Mouse (Mus musculus) gastrocnemius, adult 18-20 months (tissue): ENCODE data around the gene Thg1l. TPM values are rescaled to one million over a fixed set of nuclear protein-coding genes. Genes with fewer than 3 reads are reported as not detected.

ENCODE experiments used
- DNase-seq: peaks from one replicate; pipeline ENCODE4 v3.0.0; 2021; ENCODE audit warnings: low spot score
- long read RNA-seq, 2 experiments: library from polyadenylated mRNA; stranded (forward); transcript quantifications; one replicate each; pipeline ENCODE4 v2.0.0; 2021
- total RNA-seq, 2 experiments: library from RNA; stranded (reverse); gene quantifications; 2 replicates each; pipeline ENCODE4 v1.2.3; 2021

The Thg1l gene
- total RNA-seq: 1 to 10 TPM; 3.7 to 3.9 TPM
- long read RNA-seq, experiment 1: 0 reads
- long read RNA-seq, experiment 2: 0 reads

- DNase-seq: peak; percentile 90
These were observed at the start of gene Thg1l for GRCm38 (mm10) chr11:45955127-45955627. Gene Thg1l (minus strand): TSS chr11:45955494.

- DNase-seq: no peak
These were observed 36.8 kb upstream of the Thg1l start for GRCm38 (mm10) chr11:45992087-45992486.

- DNase-seq: no peak
These were observed 36.3 kb upstream of the Thg1l start for GRCm38 (mm10) chr11:45991604-45992003.

- no peak for DNase-seq
These were observed 25.6 kb upstream of the Thg1l start for GRCm38 (mm10) chr11:45980893-45981253.

DNA sequence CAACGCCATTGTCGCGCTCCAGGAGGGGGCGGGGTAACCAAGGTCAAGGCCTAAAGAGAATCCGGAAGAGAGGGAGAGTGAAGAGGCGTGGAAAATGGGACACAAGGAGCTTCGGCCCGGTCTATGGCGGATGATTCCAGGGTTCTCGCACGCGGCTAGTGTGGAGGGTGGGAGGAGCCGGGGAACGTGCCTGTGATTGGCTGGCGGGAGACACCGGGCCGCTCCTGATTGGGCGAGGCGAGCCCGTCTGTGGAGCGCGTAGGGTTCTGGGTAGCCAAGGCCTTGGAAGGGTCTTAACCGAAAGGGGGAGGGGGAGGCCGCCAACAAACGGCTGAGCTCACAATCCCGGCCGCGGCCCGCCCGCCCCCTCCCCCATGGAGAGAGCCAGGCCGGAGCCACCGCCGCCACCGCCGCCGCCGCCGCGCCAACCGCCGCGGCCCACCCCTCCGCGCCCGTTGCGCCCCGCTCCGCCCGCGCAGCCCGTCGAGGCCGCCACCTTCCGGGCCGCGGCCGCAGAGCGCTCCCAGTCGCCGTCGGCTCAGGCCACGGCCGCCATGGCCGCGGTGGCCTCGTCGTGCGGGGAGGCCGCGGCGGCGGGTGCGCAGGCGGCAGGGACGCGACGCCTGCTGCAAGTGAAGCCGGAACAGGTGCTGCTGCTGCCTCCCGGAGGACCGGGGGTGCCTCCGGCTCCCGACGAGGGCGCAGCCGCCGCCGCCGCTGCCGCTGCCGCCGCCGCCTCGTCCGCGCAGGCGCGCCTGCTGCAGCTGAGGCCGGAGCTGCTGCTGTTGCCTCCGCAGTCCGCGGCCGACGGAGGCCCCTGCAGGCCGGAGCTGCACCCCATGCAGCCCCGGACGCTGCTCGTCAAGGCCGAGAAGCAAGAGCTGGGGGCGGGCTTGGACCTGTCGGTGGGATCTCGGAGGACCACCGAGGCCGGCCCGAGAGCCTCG is 24.9 kb upstream of the Thg1l start, which contains the start of gene Sox30:
Gene Sox30, plus strand, starts transcription at position 365 of the 947 bp plus-strand sequence.
- DNase-seq: no peak

GRCm38 (mm10) chr11:45976061-45976460 is 20.8 kb upstream of the Thg1l start:
- DNase-seq: no peak

DNA sequence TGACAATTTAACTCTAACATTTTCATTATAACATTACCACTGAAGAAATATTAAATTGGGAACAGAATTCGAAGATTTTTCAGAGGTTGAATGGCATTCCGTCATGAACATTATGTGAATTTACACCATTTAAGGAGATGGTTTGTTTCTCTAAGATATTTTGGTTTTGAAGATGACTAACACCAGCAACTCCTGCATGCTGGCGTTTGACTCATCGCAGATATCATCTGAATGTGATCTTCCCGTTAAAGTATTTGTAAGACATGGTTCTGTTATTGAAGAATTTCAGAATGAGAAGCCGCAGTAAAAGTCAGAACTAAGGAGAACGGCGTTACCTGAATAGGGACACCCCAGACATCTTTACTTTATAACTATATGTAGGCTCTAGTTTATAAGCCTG is 19.2 kb upstream of the Thg1l start:
- no peak for DNase-seq

DNA sequence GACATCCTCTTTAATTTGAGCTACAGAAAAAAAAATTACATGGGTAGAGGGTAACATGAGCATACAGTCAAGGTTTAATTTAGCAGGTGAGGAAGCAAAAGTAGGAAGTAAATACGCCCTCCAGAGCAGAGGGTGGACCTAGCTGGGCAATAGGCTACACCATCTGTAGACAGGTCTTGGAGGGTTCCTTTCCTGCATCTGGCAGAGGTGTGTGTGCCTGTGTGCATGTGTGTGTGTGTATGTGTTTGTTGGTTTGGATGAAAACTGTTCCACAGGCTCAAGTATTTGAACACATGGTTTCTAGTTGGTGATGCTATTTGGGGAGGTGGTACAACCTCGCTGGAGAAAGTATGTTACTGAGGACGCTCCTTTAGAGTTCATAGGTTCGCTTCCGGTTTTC is 18.3 kb upstream of the Thg1l start:
- no peak for DNase-seq

DNA sequence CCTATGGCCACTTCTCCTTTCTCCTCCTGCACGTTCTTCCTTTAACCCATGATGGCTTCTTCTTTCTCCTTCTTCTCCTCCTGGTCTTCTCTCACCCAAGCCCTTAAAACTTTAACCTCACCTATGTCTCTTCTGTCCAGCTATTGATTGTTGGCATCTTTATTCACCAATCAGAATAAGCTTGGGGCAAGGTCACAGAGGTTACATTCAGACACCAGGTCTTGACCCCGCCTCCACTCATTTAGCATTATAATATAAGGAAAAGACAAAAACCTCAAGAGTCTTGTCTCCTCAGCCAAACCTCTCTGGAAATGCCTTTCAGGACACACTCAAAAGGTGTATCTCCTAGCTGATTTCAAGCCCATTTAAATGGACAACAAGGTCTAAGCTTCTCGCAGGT is 13.2 kb upstream of the Thg1l start:
- no peak for DNase-seq

DNA sequence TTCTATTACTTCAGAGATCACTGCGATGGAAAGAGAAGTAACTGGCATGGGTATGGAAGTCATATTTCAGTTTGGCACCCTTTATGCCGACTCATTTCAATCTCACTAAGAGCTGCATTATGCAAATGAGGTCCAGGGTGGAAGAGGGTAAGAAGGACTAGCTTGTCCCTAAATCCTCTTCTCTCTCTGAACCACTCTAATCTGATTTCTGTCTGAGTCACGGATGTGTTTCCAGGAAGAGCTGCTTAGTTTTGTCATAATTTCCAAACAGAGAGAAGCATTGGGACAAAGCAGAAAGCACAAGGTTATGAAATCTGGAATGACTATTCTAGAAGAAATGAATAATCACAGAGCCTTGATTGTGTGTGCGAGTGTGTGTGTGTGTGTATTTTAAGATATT is 11.6 kb upstream of the Thg1l start:
- no peak for DNase-seq

GRCm38 (mm10) chr11:45960003-45960402 is 4.7 kb upstream of the Thg1l start:
- no peak for DNase-seq

DNA sequence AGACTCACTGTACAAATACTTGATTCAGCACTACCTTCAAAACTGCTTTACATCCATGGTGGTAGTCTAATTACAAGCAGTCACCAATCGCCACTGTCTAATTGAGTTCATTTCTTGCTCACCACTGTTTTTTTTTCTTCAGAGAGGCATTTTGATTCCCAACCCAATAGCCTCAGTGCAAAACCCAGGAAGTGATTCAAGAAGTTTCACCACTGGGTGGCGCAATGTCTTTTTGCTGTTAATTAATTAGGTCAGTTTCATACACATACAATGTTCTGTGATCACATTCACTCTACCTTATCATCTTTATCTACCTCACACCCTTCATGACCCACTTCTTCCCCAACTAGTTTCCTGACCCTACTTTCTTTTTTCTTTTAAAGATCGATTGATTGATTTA is 4.3 kb upstream of the Thg1l start:
- DNase-seq: no peak

DNA sequence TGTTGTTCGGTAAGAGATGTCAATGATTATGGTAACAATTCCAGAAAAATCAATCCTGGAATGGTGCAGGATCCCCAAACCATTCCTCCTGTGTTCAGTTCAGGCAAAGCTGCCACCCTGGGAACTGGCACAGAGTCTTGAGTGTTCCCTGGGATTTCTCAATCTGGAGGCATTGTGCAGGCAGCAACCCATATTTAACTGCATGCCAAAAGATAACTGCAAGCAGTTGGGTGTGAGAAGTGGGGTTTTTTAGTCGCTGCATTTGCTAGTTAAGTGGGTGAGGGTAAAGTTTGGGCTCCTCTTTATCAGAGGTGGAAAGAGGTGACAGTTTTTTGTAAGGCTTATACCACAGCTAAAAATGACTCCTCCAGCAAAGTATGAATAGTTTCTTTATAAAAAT is 7.8 kb downstream of the Thg1l start:
- DNase-seq: no peak

GRCm38 (mm10) chr11:45946796-45947195 is 8.5 kb downstream of the Thg1l start:
- no peak for DNase-seq

- peak; percentile 97 for DNase-seq
These were observed 10.6 kb downstream of the Thg1l start, which contains the start of gene Lsm11 for GRCm38 (mm10) chr11:45944643-45945156. Gene Lsm11 (minus strand): TSS chr11:45944935.

DNA sequence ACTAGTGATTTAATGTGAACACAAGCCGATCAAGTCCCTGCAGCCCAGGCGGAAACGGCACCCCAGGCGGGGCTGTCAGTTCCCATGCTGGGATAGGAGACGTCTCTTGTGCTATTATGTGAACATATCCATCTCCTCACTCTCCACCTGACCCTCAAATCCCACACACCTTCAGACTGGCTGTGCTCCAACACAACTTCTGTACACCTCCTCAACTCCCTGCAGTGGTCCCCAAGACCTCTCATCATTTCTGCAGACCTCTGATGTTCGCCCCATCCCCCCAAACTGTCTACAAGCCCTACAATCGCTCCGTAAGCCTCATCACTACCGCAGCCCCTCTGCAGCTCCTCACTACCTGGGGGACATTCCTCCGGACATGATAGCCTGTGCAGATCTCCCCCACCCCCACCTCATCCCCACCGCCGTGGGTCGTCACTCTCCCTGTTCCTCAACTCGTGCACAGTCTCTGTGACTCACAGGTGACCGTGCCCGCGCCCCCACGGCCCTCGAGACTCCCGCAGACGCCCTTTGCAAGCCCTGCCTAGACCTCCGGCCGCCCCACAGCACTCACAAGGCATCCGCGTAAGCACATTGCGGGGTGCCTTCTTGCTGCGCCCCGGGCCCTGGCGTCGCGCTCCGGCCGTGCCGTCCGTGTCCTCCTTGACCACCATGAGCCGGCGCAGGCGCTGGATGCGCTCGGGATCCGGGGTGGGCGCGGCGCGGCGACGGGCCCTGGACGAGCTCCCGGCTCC is 11.2 kb downstream of the Thg1l start:
- DNase-seq: no peak

DNA sequence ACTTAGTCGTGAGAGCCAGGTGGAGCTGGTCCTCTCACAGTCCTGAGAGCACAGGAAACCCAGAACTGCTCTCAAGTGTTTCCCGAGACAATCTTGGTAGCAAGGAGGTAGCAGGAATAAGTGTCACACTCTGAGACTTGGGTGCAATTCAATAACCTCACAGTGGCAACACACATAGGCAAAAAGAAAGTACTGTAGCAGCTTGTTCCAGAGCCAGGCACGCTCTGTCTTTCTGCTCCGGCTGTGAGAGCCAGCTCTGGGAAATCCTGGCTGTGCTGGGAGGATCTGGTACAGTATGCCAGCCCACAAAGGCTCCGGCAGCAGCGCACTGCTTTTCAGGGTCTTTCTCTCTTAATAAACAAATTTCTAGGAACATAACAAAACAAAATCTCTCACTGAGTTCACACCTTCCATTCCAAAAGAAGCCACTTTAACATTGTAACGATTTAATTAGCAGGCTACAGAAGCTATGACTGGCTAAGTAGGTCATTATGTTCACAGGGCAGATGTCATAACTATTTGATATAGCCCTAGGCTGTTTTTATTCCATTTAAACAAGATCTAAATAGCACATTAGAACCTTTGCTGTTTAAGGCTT is 12.1 kb downstream of the Thg1l start:
- peak; percentile 35 for DNase-seq

GRCm38 (mm10) chr11:45942281-45942680 is 13.0 kb downstream of the Thg1l start:
- DNase-seq: no peak

DNA sequence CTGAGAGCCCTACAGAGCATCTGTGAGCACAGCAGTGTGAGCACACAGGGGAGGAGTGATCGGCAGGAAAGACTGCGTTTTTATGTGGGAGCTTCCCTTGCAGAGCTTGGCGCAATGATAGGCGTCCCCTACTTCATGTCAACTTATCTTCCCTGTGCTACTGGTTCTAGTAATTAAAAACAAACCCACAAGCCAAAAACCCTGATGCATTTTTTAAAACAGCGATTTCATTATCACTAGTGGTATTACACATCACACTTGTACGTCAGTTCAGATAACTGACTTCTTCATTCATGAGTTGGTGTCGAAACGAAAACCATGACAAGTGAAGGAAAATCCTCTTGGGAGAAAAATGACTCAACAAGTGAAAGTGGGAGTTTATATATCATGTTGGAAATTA is 16.4 kb downstream of the Thg1l start:
- DNase-seq: no peak

DNA sequence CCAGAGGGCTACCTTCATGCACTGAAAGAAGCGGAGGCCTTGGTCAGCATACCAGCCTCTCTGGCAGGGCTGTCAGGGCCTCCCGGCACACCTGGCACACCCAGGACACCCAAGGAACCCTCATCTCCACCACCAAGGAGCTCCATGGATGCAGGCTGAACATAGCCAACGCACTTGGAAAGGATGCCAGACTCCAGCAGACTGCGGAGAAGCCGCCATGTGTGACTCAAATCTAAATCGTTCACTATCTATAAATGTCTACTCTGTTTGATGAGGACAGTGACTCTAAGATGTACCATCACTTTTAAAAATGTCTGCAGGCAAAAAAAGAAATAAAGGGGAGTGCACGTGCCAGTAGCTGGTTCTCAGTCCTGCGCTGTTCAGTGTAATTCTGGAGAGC is 17.8 kb downstream of the Thg1l start:
- no peak for DNase-seq

DNA sequence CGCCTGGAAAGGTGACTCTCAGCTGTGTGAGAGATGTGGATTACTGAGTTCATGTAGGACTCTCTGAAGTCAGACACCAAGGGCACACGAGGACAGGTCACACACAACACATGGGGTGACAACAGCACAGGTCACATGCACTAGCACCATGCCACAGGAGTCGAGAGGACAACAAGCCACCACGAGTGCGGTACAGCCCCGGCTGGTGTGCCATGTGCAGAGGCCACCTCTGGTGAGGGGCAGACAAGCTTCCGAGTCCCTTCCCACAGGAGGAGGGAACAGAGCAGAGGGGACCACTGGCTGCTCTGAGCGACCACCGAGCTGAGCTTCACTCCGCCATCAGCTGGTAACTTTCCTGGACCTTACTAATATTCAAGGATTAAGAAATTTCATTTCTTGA is 22.5 kb downstream of the Thg1l start:
- no peak for DNase-seq

DNA sequence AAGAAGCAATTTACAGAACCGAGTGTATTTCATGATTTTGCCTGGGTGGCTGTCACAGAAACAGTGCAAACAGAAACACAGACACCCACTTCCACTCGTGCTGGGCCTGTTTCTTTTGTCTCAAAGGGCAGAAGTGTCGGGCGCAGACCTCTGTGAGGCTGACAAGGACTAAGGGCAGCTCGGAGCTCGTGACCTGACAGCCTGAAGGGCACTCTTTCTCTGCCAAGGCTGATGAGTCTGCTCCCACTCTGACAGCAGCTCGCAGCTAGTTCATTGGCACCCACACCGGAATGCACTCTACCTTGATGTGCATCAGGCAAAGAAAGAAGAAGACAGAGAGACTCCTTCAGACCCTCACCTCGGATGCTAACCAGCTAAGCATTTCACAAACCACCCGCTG is 25.8 kb downstream of the Thg1l start:
- no peak for DNase-seq
